Mouse (Mus musculus): ENCODE measurements at regions not wholly inside any gene's neighbourhood (a gene's known extent, or its start where the extent isn't known, plus 50 kb on each side); places are given as distances from the start of the nearest gene placed in this dataset.

DNA sequence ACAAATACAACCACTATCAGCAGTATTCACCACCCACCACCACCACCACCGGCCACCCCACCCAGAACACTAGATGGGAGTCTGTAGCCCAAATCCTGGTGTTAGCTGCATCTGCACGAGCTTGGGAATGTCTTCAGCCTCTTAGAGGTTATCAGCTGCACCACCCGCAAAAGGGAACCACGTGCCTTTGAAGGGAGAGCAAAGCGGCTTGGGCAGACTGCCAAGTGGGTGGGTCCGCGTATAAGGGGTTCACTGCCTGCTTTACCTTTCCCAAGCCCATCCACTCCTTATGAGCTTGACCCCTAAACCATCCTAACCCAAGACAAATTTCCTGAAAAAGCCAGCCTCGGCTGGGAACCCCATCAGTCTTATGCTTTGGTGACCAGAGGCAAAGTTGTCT lies 497.2 kb downstream of the Tmem114 start:
- Histone ChIP-seq H3K4me1 (ENCODE audit: control insufficient read depth, insufficient read depth, low read length) (no peaks in the 10 kb centered on the region), H3K4me3 (ENCODE audit: insufficient read depth, low read length) (peak overlapping the region; percentile 16; the same call in 1 of the 2 replicates), H3K27ac (ENCODE audit: insufficient read depth, low read depth, low read length) (no peak overlapping the region)
- no peak for TF ChIP-seq CTCF (IDR thresholded peaks at IDR 0.05; ENCODE audit: low read depth, low read length)

DNA sequence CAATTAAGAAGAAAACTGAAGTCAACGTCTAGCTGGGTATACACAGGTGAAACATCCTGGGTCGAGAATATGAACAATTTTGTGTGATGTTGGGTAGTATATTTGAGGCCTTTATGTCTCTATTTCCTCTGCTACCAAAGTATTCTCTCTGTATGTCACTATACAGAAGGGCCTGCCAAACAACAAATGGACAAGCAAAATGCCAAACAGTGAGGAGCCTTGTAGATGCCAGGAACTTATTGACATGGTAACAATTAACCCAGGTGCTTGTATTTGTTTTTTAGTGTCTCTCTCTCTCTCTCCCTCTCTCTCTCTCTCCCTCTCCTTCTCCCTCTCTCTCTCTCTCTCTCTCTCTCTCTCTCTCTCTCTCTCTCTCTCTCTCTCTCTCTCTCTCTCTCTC lies 529.1 kb downstream of the Tmem114 start:
- no peak overlapping the region for H3K4me3 ChIP-seq (ENCODE audit: insufficient read depth, low read length)
- TF ChIP-seq CTCF (IDR thresholded peaks at IDR 0.05; ENCODE audit: low read depth, low read length) (no peak), POLR2A (IDR thresholded peaks at IDR 0.05; ENCODE audit: borderline replicate concordance, low read depth, low read length) (no peak)
- no peaks in the 10 kb centered on the region for H3K4me1 ChIP-seq (ENCODE audit: control insufficient read depth, insufficient read depth, low read length)
- no peak overlapping the region for H3K27ac ChIP-seq (ENCODE audit: insufficient read depth, low read depth, low read length)

DNA sequence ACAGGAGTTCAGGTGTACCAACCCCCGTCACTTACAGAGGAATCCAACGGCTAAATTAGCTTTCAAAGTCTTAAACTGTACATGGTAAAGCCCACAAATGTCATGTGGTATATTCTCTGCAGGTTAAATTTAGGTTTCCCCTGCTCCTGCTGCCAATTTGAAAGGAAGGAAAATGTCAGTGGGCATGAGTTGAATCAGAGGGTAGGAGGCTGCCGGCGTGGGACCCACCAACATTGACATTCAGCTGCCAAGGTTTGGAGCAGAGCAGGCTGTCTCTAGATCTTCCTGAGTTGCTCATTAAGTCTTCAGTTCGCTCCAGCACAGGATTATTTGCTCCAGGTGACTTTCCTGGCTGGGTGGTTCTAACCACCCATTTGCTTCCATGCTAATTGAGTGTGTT lies 532.1 kb downstream of the Tmem114 start:
- H3K27ac ChIP-seq (ENCODE audit: insufficient read depth, low read depth, low read length) = no peak overlapping the region
- no peaks in the 10 kb centered on the region for H3K4me1 ChIP-seq (ENCODE audit: control insufficient read depth, insufficient read depth, low read length)
- TF ChIP-seq POLR2A (IDR thresholded peaks at IDR 0.05; ENCODE audit: borderline replicate concordance, low read depth, low read length) = no peak
- TF ChIP-seq CTCF (IDR thresholded peaks at IDR 0.05; ENCODE audit: low read depth, low read length) = no peak

DNA sequence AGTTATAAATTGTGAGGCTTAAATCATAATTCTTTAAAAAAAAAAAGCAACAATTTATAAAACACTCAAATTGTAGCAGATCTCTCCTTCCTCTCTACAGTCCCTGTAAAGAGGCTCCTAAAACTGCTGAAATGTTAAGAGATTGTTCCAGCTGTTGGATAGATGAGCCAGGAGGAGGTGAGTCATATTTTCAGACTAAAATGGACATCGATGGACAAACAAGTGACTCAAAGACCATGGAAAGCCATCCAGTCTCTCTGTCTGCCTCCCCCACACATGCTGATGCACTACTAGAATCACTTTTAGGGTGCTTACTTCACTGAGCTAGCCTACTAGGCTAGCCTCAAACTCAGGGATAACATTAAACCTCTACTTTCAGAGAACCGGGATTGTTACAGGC lies 561.5 kb downstream of the Tmem114 start:
- Histone ChIP-seq H3K4me3 (ENCODE audit: insufficient read depth, low read length) (no peak overlapping the region), H3K4me1 (ENCODE audit: control insufficient read depth, insufficient read depth, low read length) (no peaks in the 10 kb centered on the region), H3K27ac (ENCODE audit: insufficient read depth, low read depth, low read length) (no peak overlapping the region)
- TF ChIP-seq CTCF (IDR thresholded peaks at IDR 0.05; ENCODE audit: low read depth, low read length) = no peak
- no peak for TF ChIP-seq POLR2A (IDR thresholded peaks at IDR 0.05; ENCODE audit: borderline replicate concordance, low read depth, low read length)

More for the DNA sequence above, 532.1 kb downstream of the Tmem114 start:
- H3K4me3 ChIP-seq (ENCODE audit: insufficient read depth, low read length) = no peak overlapping the region

DNA sequence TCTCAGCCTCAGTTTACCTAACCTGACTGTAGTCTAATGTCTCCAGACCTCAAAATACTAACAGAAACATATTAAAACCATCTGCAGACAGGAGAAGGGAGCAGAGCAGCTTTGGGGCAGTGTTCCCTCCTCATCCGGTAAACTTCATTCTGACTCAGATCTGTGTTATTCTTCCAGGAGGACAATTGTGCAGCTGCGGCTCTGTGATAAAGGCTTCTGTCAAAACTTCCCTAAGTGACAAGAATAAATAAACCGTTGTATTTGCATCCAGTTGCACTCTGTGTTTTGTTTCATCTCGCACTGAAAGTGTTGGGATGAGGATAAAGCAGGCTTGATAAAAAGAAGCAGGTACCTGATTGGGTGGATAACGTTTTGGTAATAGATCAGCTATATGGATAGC lies 585.8 kb downstream of the Tmem114 start:
- no peak for TF ChIP-seq CTCF (IDR thresholded peaks at IDR 0.05; ENCODE audit: low read depth, low read length)
- no peak for TF ChIP-seq POLR2A (IDR thresholded peaks at IDR 0.05; ENCODE audit: borderline replicate concordance, low read depth, low read length)
- no peak overlapping the region for H3K27ac ChIP-seq (ENCODE audit: insufficient read depth, low read depth, low read length)
- no peak overlapping the region for H3K4me3 ChIP-seq (ENCODE audit: insufficient read depth, low read length)
- H3K4me1 ChIP-seq (ENCODE audit: control insufficient read depth, insufficient read depth, low read length) = no peaks in the 10 kb centered on the region

DNA sequence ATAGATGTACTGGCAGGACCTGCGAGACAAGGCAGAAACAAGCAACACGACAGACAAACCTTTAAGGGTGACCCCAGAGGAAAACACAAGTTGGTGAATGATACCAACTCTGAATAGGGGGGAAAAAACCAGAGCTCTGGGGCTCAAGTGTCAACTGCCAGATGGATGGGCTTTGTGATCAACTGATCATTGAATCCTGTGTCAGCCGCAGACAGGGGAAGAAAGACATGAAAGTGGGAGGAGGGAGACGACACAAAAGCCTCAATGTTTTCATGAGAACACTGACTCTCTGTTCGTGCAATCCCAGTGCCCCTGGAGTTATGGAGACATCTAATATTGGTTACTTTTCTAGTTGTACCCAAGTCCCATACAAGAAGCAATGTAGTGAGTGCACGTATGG lies 593.8 kb downstream of the Tmem114 start:
- Histone ChIP-seq H3K4me3 (ENCODE audit: insufficient read depth, low read length) (no peak overlapping the region), H3K4me1 (ENCODE audit: control insufficient read depth, insufficient read depth, low read length) (no peaks in the 10 kb centered on the region), H3K27ac (ENCODE audit: insufficient read depth, low read depth, low read length) (no peak overlapping the region)
- no peak for TF ChIP-seq CTCF (IDR thresholded peaks at IDR 0.05; ENCODE audit: low read depth, low read length)
- TF ChIP-seq POLR2A (IDR thresholded peaks at IDR 0.05; ENCODE audit: borderline replicate concordance, low read depth, low read length) = no peak

GRCm38 (mm10) chr16:7829939-7830650 lies 594.8 kb downstream of the Tmem114 start:
- H3K4me3 ChIP-seq (ENCODE audit: insufficient read depth, low read length) = no peak overlapping the region
- TF ChIP-seq POLR2A (IDR thresholded peaks at IDR 0.05; ENCODE audit: borderline replicate concordance, low read depth, low read length) = no peak
- TF ChIP-seq CTCF (IDR thresholded peaks at IDR 0.05; ENCODE audit: low read depth, low read length) = no peak
- H3K4me1 ChIP-seq (ENCODE audit: control insufficient read depth, insufficient read depth, low read length) = no peaks in the 10 kb centered on the region
- H3K27ac ChIP-seq (ENCODE audit: insufficient read depth, low read depth, low read length) = no peak overlapping the region

DNA sequence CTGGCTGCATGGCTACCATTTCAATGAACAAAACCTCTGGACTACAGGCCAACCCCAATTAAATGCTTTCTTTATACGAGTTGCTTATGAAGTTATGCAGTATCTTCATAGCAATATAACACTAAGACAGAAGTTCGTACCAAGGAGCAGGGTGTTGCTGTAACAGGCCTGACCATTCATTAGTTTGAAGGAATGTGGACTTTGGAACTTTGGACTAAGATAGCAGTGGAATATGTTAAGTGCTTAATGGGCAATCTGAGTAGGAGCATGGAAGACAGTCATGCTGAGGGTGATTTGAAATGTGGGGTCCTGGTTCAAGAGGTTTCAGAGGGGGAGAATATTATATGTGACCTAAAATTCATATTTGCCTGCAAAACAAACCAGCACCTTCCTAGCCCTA lies 623.8 kb downstream of the Tmem114 start:
- Histone ChIP-seq H3K4me1 (ENCODE audit: control insufficient read depth, insufficient read depth, low read length) (no peaks in the 10 kb centered on the region), H3K4me3 (ENCODE audit: insufficient read depth, low read length) (no peak overlapping the region)
- TF ChIP-seq CTCF (IDR thresholded peaks at IDR 0.05; ENCODE audit: low read depth, low read length) (no peak), POLR2A (IDR thresholded peaks at IDR 0.05; ENCODE audit: borderline replicate concordance, low read depth, low read length) (no peak)

GRCm38 (mm10) chr16:7797176-7797786 lies 627.7 kb downstream of the Tmem114 start:
- TF ChIP-seq CTCF (IDR thresholded peaks at IDR 0.05; ENCODE audit: low read depth, low read length) = no peak
- no peak for TF ChIP-seq POLR2A (IDR thresholded peaks at IDR 0.05; ENCODE audit: borderline replicate concordance, low read depth, low read length)
- no peak overlapping the region for H3K27ac ChIP-seq (ENCODE audit: insufficient read depth, low read depth, low read length)

More for the DNA sequence above, 623.8 kb downstream of the Tmem114 start:
- H3K27ac ChIP-seq (ENCODE audit: insufficient read depth, low read depth, low read length) = no peak overlapping the region

DNA sequence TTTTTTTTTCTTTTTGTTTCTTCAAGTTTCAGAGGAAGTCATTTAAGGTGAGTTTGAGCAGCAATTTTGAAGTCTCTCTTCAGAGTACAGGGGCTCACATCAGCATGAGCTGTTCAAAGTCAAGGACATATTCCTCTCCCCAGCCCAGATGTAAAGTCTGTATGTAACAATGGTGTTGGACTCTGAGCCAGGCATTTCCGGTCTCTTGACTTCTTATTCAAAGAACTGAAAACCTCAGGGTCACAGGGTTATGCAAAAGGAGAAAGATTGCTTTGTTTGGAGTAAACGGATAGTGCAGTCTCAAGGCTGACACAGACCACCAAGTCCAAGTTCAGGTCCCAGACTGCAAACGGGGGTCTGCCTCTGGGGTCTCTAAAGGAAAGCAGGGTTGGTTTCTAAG lies 629.4 kb downstream of the Tmem114 start:
- Histone ChIP-seq H3K27ac (ENCODE audit: insufficient read depth, low read depth, low read length) (no peak overlapping the region), H3K4me3 (ENCODE audit: insufficient read depth, low read length) (no peak overlapping the region), H3K4me1 (ENCODE audit: control insufficient read depth, insufficient read depth, low read length) (no peaks in the 10 kb centered on the region)
- TF ChIP-seq CTCF (IDR thresholded peaks at IDR 0.05; ENCODE audit: low read depth, low read length) (no peak), POLR2A (IDR thresholded peaks at IDR 0.05; ENCODE audit: borderline replicate concordance, low read depth, low read length) (no peak)

More at GRCm38 (mm10) chr16:7797176-7797786, 627.7 kb downstream of the Tmem114 start:
- H3K4me3 ChIP-seq (ENCODE audit: insufficient read depth, low read length) = no peak overlapping the region
- H3K4me1 ChIP-seq (ENCODE audit: control insufficient read depth, insufficient read depth, low read length) = no peaks in the 10 kb centered on the region
